Mouse (Mus musculus) G1E (cell line): ENCODE data around the gene Asic1. TPM values are rescaled to one million over a fixed set of nuclear protein-coding genes. Genes with fewer than 3 reads are reported as not detected.

Experiments used
- ATAC-seq: 2 replicates; pipeline ENCODE4 v1.8.0; 2016; ENCODE audit warnings: mild to moderate bottlenecking; ENCODE audit not compliant: insufficient number of reproducible peaks, poor library complexity, low FRiP score, severe bottlenecking; ENCODE audit errors: extremely low read depth
- DNase-seq: peaks from one replicate; pipeline ENCODE4 v3.0.0; 2012; ENCODE audit warnings: low spot score
- H3K27me3 ChIP-seq: 2 replicates; pipeline ENCODE4 v1.6.1; 2012; ENCODE audit warnings: mild to moderate bottlenecking, low read length, inconsistent platforms; ENCODE audit not compliant: insufficient read depth
- H3K36me3 ChIP-seq: replicated peaks from 2 replicates; pipeline ENCODE3; 2012; ENCODE audit warnings: mild to moderate bottlenecking, inconsistent platforms
- H3K4me1 ChIP-seq: 2 replicates; pipeline ENCODE4 v1.6.1; 2012; ENCODE audit warnings: low read depth, low read length, inconsistent platforms, mixed read lengths; ENCODE audit not compliant: insufficient read depth
- H3K4me3 ChIP-seq: 2 replicates; pipeline ENCODE4 v1.5.1; 2012; ENCODE audit warnings: low read depth, mild to moderate bottlenecking, inconsistent platforms, low read length, moderate library complexity, mixed read lengths
- H3K9me3 ChIP-seq: replicated peaks from 2 replicates; pipeline ENCODE4 v1.6.1; 2012; ENCODE audit warnings: inconsistent platforms
- CTCF ChIP-seq: IDR thresholded peaks from 2 replicates; pipeline ENCODE4 v1.5.1; 2012; ENCODE audit warnings: low read depth, low read length, inconsistent platforms, mixed read lengths
- GATA1 ChIP-seq: IDR thresholded peaks from 2 replicates; pipeline ENCODE4 v1.6.1; 2012; ENCODE audit warnings: borderline replicate concordance, low read length, inconsistent platforms, mixed read lengths
- GATA2 ChIP-seq: IDR thresholded peaks from 2 replicates; pipeline ENCODE4 v1.6.1; 2012; ENCODE audit warnings: low read depth, low read length, inconsistent platforms, borderline replicate concordance
- POLR2AphosphoS5 ChIP-seq: IDR thresholded peaks from 2 replicates; pipeline ENCODE4 v1.6.1; 2012; ENCODE audit warnings: low read depth, low read length, inconsistent platforms; ENCODE audit not compliant: insufficient replicate concordance
- TAL1 ChIP-seq: conservative IDR thresholded peaks from 2 replicates; pipeline ENCODE4 v1.6.1; 2012; ENCODE audit warnings: low read depth, low read length, inconsistent platforms, mixed read lengths
- polyA plus RNA-seq: library from polyadenylated mRNA; stranded (reverse); fragments of >175 nt; gene quantifications from 2 replicates; pipeline ENCODE4 v1.2.3, GENCODE M21; 2012
- total RNA-seq, 2 experiments: library from RNA; stranded (forward) in 1 of 2; stranded (reverse) in 1 of 2; fragments of 200-1000 nt in 1 of 2; fragments of >200 nt in 1 of 2; fragmentation: Nextera tagmentation in 1 of 2; gene quantifications; 2 replicates each; pipeline ENCODE4 v1.2.3; 2014 to 2017

The Asic1 gene
- total and polyA plus RNA-seq, 3 experiments, result 0.22 TPM; not detected in 2

DNA sequence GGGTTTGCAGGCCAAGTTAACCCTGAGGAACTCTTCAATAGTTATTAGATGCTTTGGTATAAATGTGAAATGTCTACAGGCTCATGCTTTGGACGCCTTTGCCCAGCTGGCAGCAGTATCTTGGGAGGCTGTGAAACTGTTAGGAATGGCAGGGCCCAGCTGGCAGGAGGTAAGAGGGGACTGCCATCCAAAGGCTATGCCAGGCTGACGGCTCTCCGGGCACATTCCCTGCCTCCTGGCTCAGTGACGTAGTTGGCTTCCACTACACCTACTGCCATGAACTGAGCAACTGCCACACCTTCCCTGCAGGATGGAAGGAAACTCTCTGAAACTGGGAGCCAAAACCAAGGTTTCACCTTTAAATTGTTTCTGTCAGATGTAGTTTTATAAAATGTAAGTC is 70.1 kb downstream of the Asic1 start:
- Histone ChIP-seq H3K4me1 (no peaks in the 10 kb centered on the region), H3K9me3 (no peaks in the 10 kb centered on the region), H3K27me3 (peaks cover 7% of the 10 kb centered on the region; the same call in 1 of the 2 replicates), H3K4me3 (no peak overlapping the region), H3K36me3 (no peaks in the 10 kb centered on the region)
- TF ChIP-seq TAL1, result no peak
- no peak for TF ChIP-seq GATA1
- TF ChIP-seq CTCF, result no peak
- no peak for TF ChIP-seq POLR2AphosphoS5
- no peak for TF ChIP-seq GATA2
- no peak for ATAC-seq
- no peak for DNase-seq

Other genes with a start within 250 kb of the Asic1 start
- 16.1 and 18.7 TPM in 2 replicates for gene Nckap5l, start 212.6 kb upstream of the Asic1 start, total RNA-seq (2014; fragmentation: Nextera tagmentation)
- 0.58 and 0.60 TPM in 2 replicates for gene Nckap5l, start 212.6 kb upstream of the Asic1 start, total RNA-seq (2017)
- 15.2 and 17.2 TPM in 2 replicates for gene Nckap5l, start 212.6 kb upstream of the Asic1 start, polyA plus RNA-seq
- 10.3 and 13.2 TPM in 2 replicates for gene Bcdin3d, start 195.6 kb upstream of the Asic1 start, total RNA-seq (2014; fragmentation: Nextera tagmentation)
- 8.6 and 10.8 TPM in 2 replicates for gene Bcdin3d, start 195.6 kb upstream of the Asic1 start, total RNA-seq (2017)
- 10.0 and 10.5 TPM in 2 replicates for gene Bcdin3d, start 195.6 kb upstream of the Asic1 start, polyA plus RNA-seq
- gene Faim2, start 142.2 kb upstream of the Asic1 start, total RNA-seq (2014; fragmentation: Nextera tagmentation), result not detected in 2 replicates
- gene Faim2, start 142.2 kb upstream of the Asic1 start, total RNA-seq (2017), result 0.06 and 0.33 TPM in 2 replicates
- not detected in 2 replicates for gene Faim2, start 142.2 kb upstream of the Asic1 start, polyA plus RNA-seq
- gene Aqp2, start 91.3 kb upstream of the Asic1 start, total RNA-seq (2014; fragmentation: Nextera tagmentation), result not detected in 2 replicates
- 0.11 TPM in 1 of 2 replicates, not detected in the other for gene Aqp2, start 91.3 kb upstream of the Asic1 start, total RNA-seq (2017)
- gene Aqp2, start 91.3 kb upstream of the Asic1 start, polyA plus RNA-seq, result not detected in 2 replicates
- gene Aqp5, start 79.6 kb upstream of the Asic1 start, total RNA-seq (2014; fragmentation: Nextera tagmentation), result not detected in 2 replicates
- gene Aqp5, start 79.6 kb upstream of the Asic1 start, total RNA-seq (2017), result 0.44 TPM in 1 of 2 replicates, not detected in the other
- gene Aqp5, start 79.6 kb upstream of the Asic1 start, polyA plus RNA-seq, result not detected in 2 replicates
- not detected in 2 replicates for gene Aqp6, start 69.0 kb upstream of the Asic1 start, total RNA-seq (2014; fragmentation: Nextera tagmentation)
- 0.12 TPM in 1 of 2 replicates, not detected in the other for gene Aqp6, start 69.0 kb upstream of the Asic1 start, total RNA-seq (2017)
- gene Aqp6, start 69.0 kb upstream of the Asic1 start, polyA plus RNA-seq, result not detected in 2 replicates
- gene Racgap1, start 18.7 kb upstream of the Asic1 start, total RNA-seq (2014; fragmentation: Nextera tagmentation), result 132 and 189 TPM in 2 replicates
- gene Racgap1, start 18.7 kb upstream of the Asic1 start, total RNA-seq (2017), result 71.7 and 81.3 TPM in 2 replicates
- 21.4 and 35.6 TPM in 2 replicates for gene Racgap1, start 18.7 kb upstream of the Asic1 start, polyA plus RNA-seq
- gene Smarcd1, start 31.8 kb downstream of the Asic1 start, total RNA-seq (2014; fragmentation: Nextera tagmentation), result 43.3 and 50.9 TPM in 2 replicates
- gene Smarcd1, start 31.8 kb downstream of the Asic1 start, total RNA-seq (2017), result 11.4 and 12.0 TPM in 2 replicates
- gene Smarcd1, start 31.8 kb downstream of the Asic1 start, polyA plus RNA-seq, result 45.3 and 69.1 TPM in 2 replicates
- gene Gm17349, start 35.1 kb downstream of the Asic1 start, total RNA-seq (2014; fragmentation: Nextera tagmentation), result not detected in 2 replicates
- 0.98 TPM in 1 of 2 replicates, not detected in the other for gene Gm17349, start 35.1 kb downstream of the Asic1 start, total RNA-seq (2017)
- gene Gm17349, start 35.1 kb downstream of the Asic1 start, polyA plus RNA-seq, result 2.3 and 4.1 TPM in 2 replicates
- gene Gpd1, start 47.1 kb downstream of the Asic1 start, total RNA-seq (2014; fragmentation: Nextera tagmentation), result not detected in 2 replicates
- 0.06 TPM in 1 of 2 replicates, not detected in the other for gene Gpd1, start 47.1 kb downstream of the Asic1 start, total RNA-seq (2017)
- gene Gpd1, start 47.1 kb downstream of the Asic1 start, polyA plus RNA-seq, result not detected in 2 replicates
- 40.8 and 46.1 TPM in 2 replicates for gene Cox14, start 55.2 kb downstream of the Asic1 start, total RNA-seq (2014; fragmentation: Nextera tagmentation)
- gene Cox14, start 55.2 kb downstream of the Asic1 start, total RNA-seq (2017), result 44.1 and 48.8 TPM in 2 replicates
- 108 and 115 TPM in 2 replicates for gene Cox14, start 55.2 kb downstream of the Asic1 start, polyA plus RNA-seq
- 0.45 and 0.68 TPM in 2 replicates for gene Cers5, start 102.5 kb downstream of the Asic1 start, total RNA-seq (2014; fragmentation: Nextera tagmentation)
- 4.9 and 6.1 TPM in 2 replicates for gene Cers5, start 102.5 kb downstream of the Asic1 start, total RNA-seq (2017)
- 0.69 and 0.77 TPM in 2 replicates for gene Cers5, start 102.5 kb downstream of the Asic1 start, polyA plus RNA-seq
- not detected in 2 replicates for gene Lima1, start 205.1 kb downstream of the Asic1 start, total RNA-seq (2014; fragmentation: Nextera tagmentation)
- 0.06 and 0.87 TPM in 2 replicates for gene Lima1, start 205.1 kb downstream of the Asic1 start, total RNA-seq (2017)
- gene Lima1, start 205.1 kb downstream of the Asic1 start, polyA plus RNA-seq, result 0.01 TPM in 1 of 2 replicates, not detected in the other